Mouse (Mus musculus) kidney, adult 2 months (tissue): ENCODE results near the gene Secisbp2l.

Experiments used
- CTCF ChIP-seq: fragments of 200-500 bp; conservative IDR thresholded peaks from 2 replicates; pipeline ENCODE4 v1.5.1; 2011; ENCODE audit warnings: low read depth, mild to moderate bottlenecking, control low read depth, low read length, moderate library complexity, mixed read lengths; ENCODE audit not compliant: insufficient read depth, insufficient read length
- POLR2A ChIP-seq: fragments of 200-500 bp; IDR thresholded peaks from one replicate; pipeline ENCODE4 v1.6.1; 2011; ENCODE audit warnings: low read depth, low read length, control low read depth

- TF ChIP-seq CTCF (no peak), POLR2A (no peak)
Measured at GRCm38 (mm10) chr2:125749330-125749729, 33.3 kb downstream of the Secisbp2l start.
